Mouse (Mus musculus): ENCODE measurements around the gene Epb41l2.

The Epb41l2 gene

GRCm38 (mm10) chr10:25400076-25400475, 40.5 kb downstream of the Epb41l2 start:
- DNase-seq (ENCODE audit: low spot score in 2 of 2): no peak

- DNase-seq (ENCODE audit: low spot score in 2 of 2): no peak
These were observed 41.0 kb downstream of the Epb41l2 start for GRCm38 (mm10) chr10:25400646-25401045.

DNA sequence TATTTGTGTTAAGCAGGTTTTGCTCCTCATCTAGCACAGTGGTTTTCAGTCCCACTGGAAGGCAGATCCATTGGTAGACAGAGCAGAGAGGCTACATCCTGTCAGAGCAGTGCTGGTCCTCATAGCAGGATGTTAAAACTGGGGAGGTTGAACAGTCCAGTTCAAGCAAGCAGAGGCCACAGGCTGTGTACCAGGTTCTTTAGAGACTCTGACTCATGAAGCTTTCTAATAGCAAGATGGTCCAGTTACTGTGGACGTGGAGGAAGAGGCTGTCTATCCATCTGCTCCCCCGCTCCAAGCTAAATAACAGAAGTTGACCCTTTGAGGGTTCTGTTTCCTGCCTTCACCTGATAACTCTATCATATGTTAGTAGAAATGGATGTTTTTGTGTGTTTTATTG, 41.8 kb downstream of the Epb41l2 start:
- no peak for DNase-seq (ENCODE audit: low spot score in 2 of 2)

DNA sequence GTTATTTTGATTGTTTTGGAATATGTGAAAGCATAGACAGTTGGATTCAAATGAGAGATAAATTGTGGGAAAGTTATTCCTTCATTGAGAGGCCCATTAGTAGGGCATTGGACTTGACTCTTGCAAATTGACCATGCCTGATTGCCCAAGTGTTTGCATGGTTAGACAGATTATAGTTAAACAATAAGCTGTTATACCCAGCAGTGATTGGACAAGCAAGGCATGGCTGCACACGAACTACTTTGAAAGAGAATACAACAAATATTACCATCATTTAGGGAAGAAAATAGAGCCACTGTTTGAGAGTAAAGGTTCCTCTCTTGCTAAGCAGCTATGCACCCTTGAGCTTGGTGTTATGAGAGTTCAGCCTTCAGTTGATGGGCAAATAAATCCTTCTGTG, 43.3 kb downstream of the Epb41l2 start:
- DNase-seq (ENCODE audit: low spot score in 2 of 2): no peak

- no peak for DNase-seq (ENCODE audit: low spot score in 2 of 2)
These were observed 44.5 kb downstream of the Epb41l2 start for GRCm38 (mm10) chr10:25403813-25404701.

GRCm38 (mm10) chr10:25404702-25405098, 45.1 kb downstream of the Epb41l2 start:
- DNase-seq (ENCODE audit: low spot score in 2 of 2): no peak

DNA sequence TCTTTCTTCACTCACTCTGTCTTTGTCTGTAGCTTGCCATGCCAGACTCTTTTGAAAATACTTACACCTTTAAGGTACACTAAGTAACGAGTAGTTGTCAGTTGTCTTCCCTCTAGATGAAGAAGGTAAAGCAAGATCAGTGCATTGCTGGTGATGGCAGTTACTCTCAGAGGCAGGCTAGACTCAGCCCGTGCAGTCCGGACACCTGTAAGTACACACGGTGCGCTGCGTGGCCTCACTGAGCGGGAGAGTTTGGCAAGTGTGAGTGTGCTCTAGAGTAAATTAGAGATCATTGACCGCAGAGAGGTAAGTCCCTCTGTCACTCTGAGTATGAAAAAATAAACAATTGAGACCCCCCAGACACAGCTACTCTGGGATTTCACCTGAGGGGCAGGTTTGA, 46.0 kb downstream of the Epb41l2 start:
- no peak for DNase-seq (ENCODE audit: low spot score in 2 of 2)

DNA sequence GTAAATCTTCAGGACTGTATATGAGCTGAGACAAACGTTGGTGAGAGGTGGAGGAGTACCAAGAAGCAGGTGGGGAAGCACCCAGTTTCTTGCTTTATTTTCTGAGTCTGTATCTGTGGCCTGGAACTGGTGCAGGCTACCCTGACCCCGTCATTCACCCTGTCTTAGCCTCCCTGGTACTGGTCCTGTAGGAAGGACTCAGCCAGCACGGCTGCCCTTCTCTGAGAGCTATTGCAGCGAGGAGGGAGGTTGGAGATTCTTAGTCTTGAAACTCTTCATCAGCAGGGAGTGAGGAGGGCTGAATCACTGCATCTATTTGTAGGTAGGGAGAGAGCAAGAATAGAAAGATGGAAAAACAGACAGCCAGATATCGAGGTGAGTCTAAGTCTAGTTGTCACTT, 47.1 kb downstream of the Epb41l2 start:
- DNase-seq (ENCODE audit: low spot score in 2 of 2): no peak

DNA sequence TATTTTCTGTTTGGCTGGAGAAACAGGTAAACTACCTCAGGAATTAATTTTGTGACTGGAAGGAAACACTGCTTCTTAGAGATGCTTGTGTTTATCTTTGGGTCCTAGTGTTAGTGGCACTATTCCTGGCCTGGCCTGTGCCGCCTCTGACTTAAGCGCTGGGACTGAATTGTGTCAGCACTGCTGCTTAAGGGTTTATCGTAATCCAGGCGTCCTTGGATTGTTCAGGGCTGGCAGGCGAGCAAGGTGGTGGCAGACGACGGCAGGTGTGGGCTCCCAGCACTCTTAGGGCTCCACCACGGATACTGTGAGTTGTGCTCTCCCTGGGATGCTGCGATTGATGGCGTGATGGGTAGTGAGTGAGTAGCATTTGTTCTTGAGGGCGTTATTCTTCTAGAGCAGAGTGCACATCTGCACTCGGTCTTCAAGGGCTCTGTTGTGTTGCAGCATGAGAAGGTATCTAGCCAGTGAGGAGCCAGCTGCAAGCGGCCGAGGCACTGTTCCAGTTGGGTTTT, 48.6 kb downstream of the Epb41l2 start:
- DNase-seq (ENCODE audit: low spot score in 2 of 2): no peak

DNA sequence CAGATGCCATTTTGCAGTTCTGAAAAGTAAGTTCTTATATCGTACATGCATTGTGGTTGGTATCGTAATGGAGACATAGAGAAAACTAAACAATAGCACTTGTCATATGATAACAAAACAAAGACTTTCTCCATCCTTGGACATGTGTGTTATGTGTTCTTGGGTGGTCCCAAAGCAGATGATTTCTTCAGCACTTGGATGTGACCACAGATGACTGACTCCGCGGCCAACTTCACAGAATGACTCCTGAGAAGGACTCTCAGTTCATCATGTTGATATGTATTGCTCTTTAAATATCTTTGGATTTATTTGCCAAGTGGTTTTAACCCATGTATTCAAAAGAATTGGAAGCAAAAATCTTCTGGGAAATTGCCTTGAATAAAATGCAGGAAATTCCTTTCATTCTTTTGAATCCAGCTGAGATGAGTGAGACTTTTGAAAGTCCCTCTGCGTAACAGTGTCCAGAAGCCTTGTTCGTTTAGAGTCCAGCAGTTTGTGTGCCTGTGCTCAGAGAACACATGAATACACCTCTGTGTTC, 52.3 kb downstream of the Epb41l2 start:
- no peak for DNase-seq (ENCODE audit: low spot score in 2 of 2)

- no peak for DNase-seq (ENCODE audit: low spot score in 2 of 2)
These were observed 55.7 kb downstream of the Epb41l2 start for GRCm38 (mm10) chr10:25415188-25415717.

GRCm38 (mm10) chr10:25416696-25417095, 57.1 kb downstream of the Epb41l2 start:
- no peak for DNase-seq (ENCODE audit: low spot score in 2 of 2)

DNA sequence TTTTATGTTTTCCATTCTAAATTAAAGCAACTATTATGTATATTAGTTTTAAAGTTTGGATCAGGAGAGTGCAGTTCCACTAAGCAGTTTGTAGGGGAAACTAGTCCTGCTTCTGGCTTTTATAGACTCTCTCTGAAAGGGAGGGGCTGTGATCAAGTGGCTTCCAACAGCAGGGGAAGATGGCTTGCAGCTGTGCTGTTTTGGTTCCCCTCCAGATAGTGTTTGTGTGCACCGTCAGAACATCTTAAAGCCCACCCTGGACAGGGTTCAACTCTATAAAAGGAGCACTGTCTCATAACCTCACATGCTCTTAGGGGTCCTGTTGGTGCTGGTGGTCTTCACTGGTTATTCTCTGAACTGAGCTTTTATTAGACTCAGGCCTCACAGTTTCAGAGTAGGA, 66.5 kb downstream of the Epb41l2 start:
- DNase-seq (ENCODE audit: low spot score in 2 of 2): no peak

DNA sequence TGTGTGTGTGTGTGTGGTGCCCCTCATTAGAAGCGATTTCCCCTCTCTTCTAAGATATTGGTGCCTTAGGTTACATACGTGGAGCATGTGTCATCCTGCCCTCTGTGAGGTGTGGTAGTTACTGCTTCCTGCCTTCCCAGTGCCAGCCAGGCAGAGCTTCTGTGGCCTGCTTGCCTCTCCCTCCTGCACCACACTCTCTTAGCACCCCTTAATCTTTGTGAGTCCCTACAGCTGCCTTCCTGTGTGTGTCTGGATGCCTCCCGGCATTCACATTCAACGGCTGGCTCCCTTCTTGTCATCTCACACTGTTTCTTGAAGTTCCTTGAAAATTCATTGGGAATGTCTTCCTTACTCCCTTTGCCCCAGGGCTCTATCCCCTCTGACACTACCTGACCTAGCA, 67.2 kb downstream of the Epb41l2 start:
- no peak for DNase-seq (ENCODE audit: low spot score in 2 of 2)

GRCm38 (mm10) chr10:25427523-25427922, 67.9 kb downstream of the Epb41l2 start:
- DNase-seq (ENCODE audit: low spot score in 2 of 2): no peak

GRCm38 (mm10) chr10:25428658-25429057, 69.1 kb downstream of the Epb41l2 start:
- DNase-seq (ENCODE audit: low spot score in 2 of 2): no peak

DNA sequence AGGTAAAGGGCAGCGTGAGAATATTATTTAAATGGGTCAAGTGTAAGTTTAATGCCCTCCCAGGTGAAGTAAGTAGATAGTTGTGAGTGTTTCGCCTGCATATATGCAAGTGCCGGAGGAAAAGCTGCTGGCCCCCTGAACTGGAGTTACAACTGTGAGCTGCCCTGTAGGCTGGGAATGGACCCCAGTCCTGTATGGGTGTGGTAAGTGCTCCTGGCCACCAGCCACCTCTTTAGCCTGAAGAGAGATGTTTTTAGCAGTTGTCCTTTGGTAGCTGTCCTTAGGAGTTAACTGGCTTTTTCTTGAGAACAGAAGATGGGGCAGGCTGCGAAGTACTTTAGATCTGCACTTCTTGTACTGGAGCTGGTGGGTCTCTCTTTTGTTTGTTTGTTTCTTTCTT, 69.7 kb downstream of the Epb41l2 start:
- DNase-seq (ENCODE audit: low spot score in 2 of 2): no peak

GRCm38 (mm10) chr10:25430862-25431261, 71.3 kb downstream of the Epb41l2 start:
- no peak for DNase-seq (ENCODE audit: low spot score in 2 of 2)

GRCm38 (mm10) chr10:25432351-25432750, 72.8 kb downstream of the Epb41l2 start:
- DNase-seq (ENCODE audit: low spot score in 2 of 2): no peak

GRCm38 (mm10) chr10:25432938-25433337, 73.3 kb downstream of the Epb41l2 start:
- DNase-seq (ENCODE audit: low spot score in 2 of 2): no peak

DNA sequence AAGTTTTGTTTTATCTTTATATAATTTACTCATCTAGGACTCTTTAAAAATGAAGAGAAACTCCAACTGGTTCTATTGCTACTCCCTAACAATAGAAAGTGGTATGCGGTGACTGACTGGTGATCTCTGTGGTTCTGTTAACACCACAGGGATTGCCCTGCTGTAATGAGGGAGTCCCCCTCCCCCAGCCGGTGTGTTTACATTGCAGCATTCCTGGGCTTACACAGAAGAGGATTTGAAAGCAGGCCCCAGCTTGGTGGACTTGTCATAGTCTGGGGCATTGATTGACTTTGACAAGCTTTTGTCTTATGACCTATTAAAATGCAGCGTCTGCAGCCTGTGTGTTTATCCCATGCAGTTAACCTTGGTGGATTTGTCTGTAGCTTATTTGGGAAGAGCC, 73.9 kb downstream of the Epb41l2 start:
- no peak for DNase-seq (ENCODE audit: low spot score in 2 of 2)

GRCm38 (mm10) chr10:25434358-25435044, 74.9 kb downstream of the Epb41l2 start:
- DNase-seq (ENCODE audit: low spot score in 2 of 2): no peak
